Comparison of ENCODE assay signal across 24 mouse cellular contexts in genomic region chr17:84597859-84598258, GRCm38 (mm10).
"Had no signal": no experiment of that assay in that cellular context is flagged by ENCODE, and none has a peak within 500 bp of the region (broad histone marks: within the 10 kb centered on the region; RNA-seq: fewer than 3 reads in every experiment).

No protein-coding gene starts in this region.

- H3K4me3 ChIP-seq: kidney, embryonic 15.5 days; limb, embryonic 13.5 days; liver, embryonic 12.5 days; liver, embryonic 15.5 days; lung, embryonic 15.5 days; midbrain, embryonic 12.5 days; midbrain, embryonic 15.5 days; neural tube, embryonic 12.5 days; neural tube, embryonic 15.5 days; stomach, embryonic 15.5 days had no signal

- H3K4me1 ChIP-seq: liver, embryonic 12.5 days; liver, embryonic 15.5 days; neural tube, embryonic 15.5 days; stomach, embryonic 15.5 days had no signal

- DNase-seq: kidney, adult 2 months; kidney, postnatal 10 days; kidney, postnatal 36 days; layer of hippocampus, postnatal 36 days; left cerebral cortex, postnatal 4 days; liver; lung, adult 18-20 months; retina, postnatal 1 day; right cerebral cortex, postnatal 25 days; spleen, adult 18-20 months; thymus, adult 2 months; thymus, postnatal 14 days; thymus, postnatal 4 days had no signal

- H3K4me2 ChIP-seq: kidney, embryonic 15.5 days; limb, embryonic 13.5 days; liver, embryonic 12.5 days; liver, embryonic 15.5 days; lung, embryonic 15.5 days; midbrain, embryonic 12.5 days; midbrain, embryonic 15.5 days; neural tube, embryonic 12.5 days; neural tube, embryonic 15.5 days; stomach, embryonic 15.5 days had no signal

- H3K9ac ChIP-seq: kidney, embryonic 15.5 days; limb, embryonic 13.5 days; liver, embryonic 12.5 days; liver, embryonic 15.5 days; lung, embryonic 15.5 days; midbrain, embryonic 12.5 days; midbrain, embryonic 15.5 days; neural tube, embryonic 12.5 days; neural tube, embryonic 15.5 days; stomach, embryonic 15.5 days had no signal

- H3K36me3 ChIP-seq: liver, embryonic 12.5 days; liver, embryonic 15.5 days; midbrain, embryonic 12.5 days; midbrain, embryonic 15.5 days; neural tube, embryonic 12.5 days; neural tube, embryonic 15.5 days had no signal

- H3K27me3 ChIP-seq: kidney, embryonic 15.5 days; limb, embryonic 13.5 days; liver, embryonic 12.5 days; liver, embryonic 15.5 days; lung, embryonic 15.5 days; midbrain, embryonic 12.5 days; midbrain, embryonic 15.5 days; neural tube, embryonic 12.5 days; neural tube, embryonic 15.5 days; stomach, embryonic 15.5 days had no signal

- H3K27ac ChIP-seq: kidney, embryonic 15.5 days; limb, embryonic 13.5 days; liver, embryonic 12.5 days; liver, embryonic 15.5 days; lung, embryonic 15.5 days; macrophage; midbrain, embryonic 12.5 days; midbrain, embryonic 15.5 days; neural tube, embryonic 12.5 days; neural tube, embryonic 15.5 days; stomach, embryonic 15.5 days had no signal

- H3K9me3 ChIP-seq: kidney, embryonic 15.5 days; limb, embryonic 13.5 days; liver, embryonic 12.5 days; liver, embryonic 15.5 days; lung, embryonic 15.5 days; midbrain, embryonic 12.5 days; midbrain, embryonic 15.5 days; neural tube, embryonic 12.5 days; neural tube, embryonic 15.5 days; stomach, embryonic 15.5 days had no signal
